Mouse (Mus musculus): ENCODE results near the gene Olfr462. TPM values are rescaled to one million over a fixed set of nuclear protein-coding genes. Genes with fewer than 3 reads are reported as not detected.

Olfr462 gene
- not detected in 2 replicates for polyA plus RNA-seq (2015; fragmentation: Nextera tagmentation; extraction: Ambion mirVana)

DNA sequence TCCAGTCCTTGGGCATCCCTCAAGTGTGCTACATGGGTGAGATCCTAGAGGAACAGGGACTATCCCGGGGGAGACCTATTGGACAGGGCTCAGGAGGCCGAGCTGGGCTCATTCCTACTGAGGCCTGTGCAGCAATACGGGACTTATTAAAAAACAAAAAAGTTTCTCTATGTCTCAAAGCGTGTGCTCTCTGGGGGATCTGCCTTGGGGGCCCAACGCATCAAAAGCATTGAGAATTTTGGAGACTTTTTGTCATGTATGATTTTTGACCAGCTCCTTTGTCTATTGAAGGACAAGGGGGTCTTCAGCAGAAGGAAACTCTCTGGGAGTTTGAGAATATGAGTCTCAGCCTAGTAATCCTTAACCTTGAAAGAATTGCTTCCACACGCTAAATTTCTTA, at the start of gene Olfr462:
Gene Olfr462, minus strand, starts transcription at position 101 of the 400 bp plus-strand sequence.
- WGBS, result 84% methylated on average over 6 of the region's 6 CpGs
- H3K4me3 ChIP-seq (ENCODE audit: low read length), result no peak within 1 kb of the TSS
- no peaks in the 10 kb centered on the region for H3K36me3 ChIP-seq (ENCODE audit: control insufficient read depth, insufficient read depth, low read length)
- no peaks in the 10 kb centered on the region for H3K9me3 ChIP-seq (ENCODE audit: control insufficient read depth, low read length)
- H3K27me3 ChIP-seq (ENCODE audit: control insufficient read depth, insufficient read depth, low read depth, low read length), result no peaks in the 10 kb centered on the region
- H3K4me1 ChIP-seq (replicated peaks; ENCODE audit: control insufficient read depth, insufficient read depth, low read length), result no peaks in the 10 kb centered on the region
- H3K9ac ChIP-seq (ENCODE audit: low read length), result no peak within 1 kb of the TSS
- no peak within 1 kb of the TSS for H3K4me2 ChIP-seq (ENCODE audit: low read depth, low read length)
- no peak within 1 kb of the TSS for H3K27ac ChIP-seq (ENCODE audit: low read length)
- ATAC-seq (ENCODE audit: low read depth), result no peak

DNA sequence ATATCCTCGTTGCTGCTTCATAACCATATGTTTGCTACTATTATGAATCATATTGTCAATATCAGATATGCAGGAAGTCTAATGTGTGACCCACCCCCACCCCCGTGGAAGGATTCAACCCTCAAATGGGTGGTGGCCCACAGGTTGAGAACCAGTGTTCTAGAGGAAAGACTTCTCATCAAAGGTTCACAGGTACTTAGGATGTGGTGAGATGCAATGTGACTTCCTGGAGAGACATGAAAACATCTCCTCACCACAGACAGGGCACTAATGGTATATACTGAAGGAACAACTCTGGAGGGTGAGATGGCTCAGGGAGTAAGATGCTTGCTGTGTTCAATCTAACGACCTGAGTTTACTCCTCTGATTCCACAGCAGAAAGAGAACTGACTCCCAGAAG, 43.4 kb upstream of the Olfr462 start:
- ATAC-seq (ENCODE audit: low read depth), result no peak
- Histone ChIP-seq H3K4me1 (replicated peaks; ENCODE audit: control insufficient read depth, insufficient read depth, low read length) (no peaks in the 10 kb centered on the region), H3K4me2 (ENCODE audit: low read depth, low read length) (no peak overlapping the region), H3K9ac (ENCODE audit: low read length) (no peak overlapping the region), H3K27ac (ENCODE audit: low read length) (no peak overlapping the region), H3K4me3 (ENCODE audit: low read length) (no peak overlapping the region), H3K9me3 (ENCODE audit: control insufficient read depth, low read length) (no peaks in the 10 kb centered on the region), H3K27me3 (ENCODE audit: control insufficient read depth, insufficient read depth, low read depth, low read length) (no peaks in the 10 kb centered on the region), H3K36me3 (ENCODE audit: control insufficient read depth, insufficient read depth, low read length) (no peaks in the 10 kb centered on the region)
- WGBS, result 54% methylated on average over 3 of the region's 3 CpGs

DNA sequence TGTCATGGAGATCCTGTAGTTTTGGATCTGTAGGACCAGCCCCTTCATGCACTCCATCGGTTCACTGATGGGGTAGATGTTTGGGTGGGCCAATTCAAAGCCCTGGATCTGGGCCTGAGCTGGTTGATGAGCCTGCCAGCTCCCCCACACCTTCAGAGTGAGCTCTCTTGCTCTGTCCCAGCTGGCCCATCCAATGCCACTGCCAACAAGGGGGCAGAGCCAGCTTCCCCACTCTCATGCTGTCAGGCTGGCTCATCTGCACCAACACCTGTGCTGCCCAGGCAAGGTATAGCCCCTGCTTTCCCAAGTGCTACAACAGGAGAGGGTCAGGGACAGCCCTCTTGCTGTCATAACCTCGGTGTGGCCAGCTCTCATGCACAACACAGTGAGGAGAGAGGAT, 41.7 kb upstream of the Olfr462 start:
- H3K9me3 ChIP-seq (ENCODE audit: control insufficient read depth, low read length), result no peaks in the 10 kb centered on the region
- H3K9ac ChIP-seq (ENCODE audit: low read length), result no peak overlapping the region
- H3K27ac ChIP-seq (ENCODE audit: low read length), result no peak overlapping the region
- no peak overlapping the region for H3K4me2 ChIP-seq (ENCODE audit: low read depth, low read length)
- ATAC-seq (ENCODE audit: low read depth), result no peak
- no peaks in the 10 kb centered on the region for H3K4me1 ChIP-seq (replicated peaks; ENCODE audit: control insufficient read depth, insufficient read depth, low read length)
- no peaks in the 10 kb centered on the region for H3K36me3 ChIP-seq (ENCODE audit: control insufficient read depth, insufficient read depth, low read length)
- no peak overlapping the region for H3K4me3 ChIP-seq (ENCODE audit: low read length)
- 64% methylated on average over 2 of the region's 2 CpGs for WGBS
- H3K27me3 ChIP-seq (ENCODE audit: control insufficient read depth, insufficient read depth, low read depth, low read length), result no peaks in the 10 kb centered on the region

DNA sequence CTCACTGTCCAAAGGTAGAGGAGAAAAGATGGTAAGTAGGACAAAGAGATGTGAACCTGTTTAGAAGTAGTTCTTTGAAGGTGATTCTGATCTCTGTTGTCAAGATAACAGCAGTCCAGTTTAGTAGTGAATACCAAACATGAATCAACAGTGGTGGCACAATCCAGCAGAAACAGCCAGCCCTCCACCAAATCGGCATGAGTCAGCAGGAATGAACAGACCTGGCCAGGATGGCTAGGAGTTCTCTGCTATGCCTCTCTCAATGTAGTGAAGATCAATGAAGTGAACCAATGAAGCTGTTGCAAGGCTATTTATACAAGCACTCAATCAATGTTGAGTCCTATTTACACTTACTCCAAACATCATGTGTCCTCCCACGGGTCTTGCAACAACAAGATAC, 38.3 kb upstream of the Olfr462 start:
- Histone ChIP-seq H3K36me3 (ENCODE audit: control insufficient read depth, insufficient read depth, low read length) (no peaks in the 10 kb centered on the region), H3K27me3 (ENCODE audit: control insufficient read depth, insufficient read depth, low read depth, low read length) (no peaks in the 10 kb centered on the region), H3K4me1 (replicated peaks; ENCODE audit: control insufficient read depth, insufficient read depth, low read length) (no peaks in the 10 kb centered on the region), H3K4me3 (ENCODE audit: low read length) (no peak overlapping the region), H3K9me3 (ENCODE audit: control insufficient read depth, low read length) (no peaks in the 10 kb centered on the region), H3K27ac (ENCODE audit: low read length) (no peak overlapping the region), H3K4me2 (ENCODE audit: low read depth, low read length) (no peak overlapping the region), H3K9ac (ENCODE audit: low read length) (no peak overlapping the region)
- no peak for ATAC-seq (ENCODE audit: low read depth)
- 76% methylated on average over 2 of the region's 2 CpGs for WGBS

DNA sequence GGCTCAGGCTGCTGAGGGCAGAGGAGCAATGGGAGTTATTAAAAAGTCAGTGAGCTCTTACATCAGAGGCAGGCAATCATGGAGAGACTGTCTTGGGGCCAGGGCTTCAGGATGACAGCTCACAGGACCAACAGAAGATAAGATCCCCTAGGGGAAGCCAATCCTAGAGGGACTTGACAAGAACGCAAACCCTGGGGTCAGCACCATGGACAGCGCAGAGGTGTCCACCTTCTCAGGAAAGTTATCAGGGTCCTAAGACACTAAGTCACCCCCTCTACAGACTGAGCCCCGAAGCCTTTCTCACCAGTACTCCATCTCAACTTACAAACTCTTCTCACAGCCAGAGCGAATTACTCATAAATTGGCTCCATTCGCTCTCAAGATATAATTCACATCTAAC, 28.9 kb upstream of the Olfr462 start, which contains the start of gene Olfr464:
Gene Olfr464, minus strand, starts transcription at position 2 of the 400 bp plus-strand sequence.
- WGBS, result 23% methylated on average over 5 of the region's 5 CpGs
- no peaks in the 10 kb centered on the region for H3K9me3 ChIP-seq (ENCODE audit: control insufficient read depth, low read length)
- no peaks in the 10 kb centered on the region for H3K36me3 ChIP-seq (ENCODE audit: control insufficient read depth, insufficient read depth, low read length)
- no peak within 1 kb of the TSS for H3K4me3 ChIP-seq (ENCODE audit: low read length)
- no peaks in the 10 kb centered on the region for H3K4me1 ChIP-seq (replicated peaks; ENCODE audit: control insufficient read depth, insufficient read depth, low read length)
- H3K4me2 ChIP-seq (ENCODE audit: low read depth, low read length), result no peak within 1 kb of the TSS
- no peak for ATAC-seq (ENCODE audit: low read depth)
- H3K27ac ChIP-seq (ENCODE audit: low read length), result no peak within 1 kb of the TSS
- H3K27me3 ChIP-seq (ENCODE audit: control insufficient read depth, insufficient read depth, low read depth, low read length), result no peaks in the 10 kb centered on the region
- H3K9ac ChIP-seq (ENCODE audit: low read length), result no peak within 1 kb of the TSS

DNA sequence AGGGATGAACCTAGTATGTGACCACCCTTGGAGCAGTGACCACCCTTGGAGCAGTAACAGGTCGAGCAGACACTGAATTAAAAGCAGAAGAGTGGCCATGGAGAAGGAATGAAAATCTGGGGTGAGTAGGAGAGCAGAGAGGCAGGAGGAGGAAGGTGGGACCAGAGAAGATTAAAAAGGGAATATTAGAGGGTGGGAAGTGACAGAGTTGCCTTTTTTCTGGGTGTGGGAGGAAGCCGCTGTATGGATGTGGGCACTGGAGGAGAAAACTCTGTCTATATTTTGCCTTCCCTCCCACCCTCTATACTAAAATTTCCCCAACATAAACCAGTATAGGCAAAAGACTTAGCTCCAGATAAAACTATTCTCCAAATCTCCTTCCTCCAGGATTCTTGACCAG, 28.2 kb upstream of the Olfr462 start:
- no peak overlapping the region for H3K4me3 ChIP-seq (ENCODE audit: low read length)
- H3K4me2 ChIP-seq (ENCODE audit: low read depth, low read length), result no peak overlapping the region

DNA sequence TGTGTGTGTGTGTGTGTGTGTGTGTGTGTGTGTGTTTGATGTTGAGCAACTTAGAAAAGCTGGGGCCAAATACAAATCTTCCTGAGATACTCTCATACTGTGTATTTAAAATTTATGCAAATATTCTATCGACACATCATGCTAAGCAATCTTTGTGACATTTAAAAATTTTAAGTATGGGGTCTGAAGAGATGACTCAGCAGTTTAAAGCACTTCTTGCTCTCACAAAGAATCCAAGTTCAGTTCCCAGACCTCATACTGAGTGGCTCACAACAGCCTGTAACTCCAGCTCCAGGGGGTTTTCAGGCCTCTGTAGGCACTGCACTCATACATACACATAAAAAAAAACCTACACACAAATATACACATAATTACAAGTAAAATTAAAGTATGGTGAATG, 23.9 kb upstream of the Olfr462 start:
- ATAC-seq (ENCODE audit: low read depth), result no peak
- no peaks in the 10 kb centered on the region for H3K27me3 ChIP-seq (ENCODE audit: control insufficient read depth, insufficient read depth, low read depth, low read length)
- H3K4me1 ChIP-seq (replicated peaks; ENCODE audit: control insufficient read depth, insufficient read depth, low read length), result no peaks in the 10 kb centered on the region
- no peak overlapping the region for H3K27ac ChIP-seq (ENCODE audit: low read length)
- whole genome bisulfite sequencing, result 60% methylated on average over 1 of the region's 1 CpGs
- no peak overlapping the region for H3K4me2 ChIP-seq (ENCODE audit: low read depth, low read length)
- H3K9me3 ChIP-seq (ENCODE audit: control insufficient read depth, low read length), result no peaks in the 10 kb centered on the region
- H3K4me3 ChIP-seq (ENCODE audit: low read length), result no peak overlapping the region
- H3K9ac ChIP-seq (ENCODE audit: low read length), result no peak overlapping the region
- H3K36me3 ChIP-seq (ENCODE audit: control insufficient read depth, insufficient read depth, low read length), result no peaks in the 10 kb centered on the region

More for the DNA sequence above, 28.2 kb upstream of the Olfr462 start:
- H3K9me3 ChIP-seq (ENCODE audit: control insufficient read depth, low read length), result no peaks in the 10 kb centered on the region
- H3K27me3 ChIP-seq (ENCODE audit: control insufficient read depth, insufficient read depth, low read depth, low read length), result no peaks in the 10 kb centered on the region
- no peak overlapping the region for H3K27ac ChIP-seq (ENCODE audit: low read length)
- WGBS, result 58% methylated on average over 2 of the region's 2 CpGs
- H3K9ac ChIP-seq (ENCODE audit: low read length), result no peak overlapping the region
- no peak for ATAC-seq (ENCODE audit: low read depth)
- no peaks in the 10 kb centered on the region for H3K4me1 ChIP-seq (replicated peaks; ENCODE audit: control insufficient read depth, insufficient read depth, low read length)
- no peaks in the 10 kb centered on the region for H3K36me3 ChIP-seq (ENCODE audit: control insufficient read depth, insufficient read depth, low read length)

DNA sequence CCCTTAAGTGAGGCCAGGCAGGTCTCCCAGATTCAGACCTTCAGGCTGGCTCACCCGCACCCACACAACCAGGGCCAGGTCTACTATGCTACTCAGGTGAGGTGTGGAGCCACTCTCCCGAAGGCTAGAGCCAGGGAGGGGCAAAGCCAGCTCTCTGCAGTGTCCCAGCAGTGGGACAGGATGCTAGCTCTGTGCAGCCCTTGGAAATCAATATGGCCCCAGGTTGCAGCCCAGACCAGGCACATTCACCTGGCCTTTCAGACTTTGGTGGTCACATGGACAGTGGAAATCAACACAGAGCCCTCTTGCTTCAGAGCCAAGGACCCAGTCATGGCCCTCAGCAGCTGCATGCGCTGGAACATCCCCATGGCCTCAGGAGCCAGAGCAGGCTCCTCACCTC, 12.3 kb upstream of the Olfr462 start:
- ATAC-seq (ENCODE audit: low read depth), result no peak
- no peaks in the 10 kb centered on the region for H3K9me3 ChIP-seq (ENCODE audit: control insufficient read depth, low read length)
- 61% methylated on average over 3 of the region's 3 CpGs for WGBS
- H3K27me3 ChIP-seq (ENCODE audit: control insufficient read depth, insufficient read depth, low read depth, low read length), result no peaks in the 10 kb centered on the region
- H3K4me1 ChIP-seq (replicated peaks; ENCODE audit: control insufficient read depth, insufficient read depth, low read length), result no peaks in the 10 kb centered on the region
- no peak overlapping the region for H3K4me3 ChIP-seq (ENCODE audit: low read length)
- H3K4me2 ChIP-seq (ENCODE audit: low read depth, low read length), result no peak overlapping the region
- H3K27ac ChIP-seq (ENCODE audit: low read length), result no peak overlapping the region
- no peak overlapping the region for H3K9ac ChIP-seq (ENCODE audit: low read length)
- H3K36me3 ChIP-seq (ENCODE audit: control insufficient read depth, insufficient read depth, low read length), result no peaks in the 10 kb centered on the region

DNA sequence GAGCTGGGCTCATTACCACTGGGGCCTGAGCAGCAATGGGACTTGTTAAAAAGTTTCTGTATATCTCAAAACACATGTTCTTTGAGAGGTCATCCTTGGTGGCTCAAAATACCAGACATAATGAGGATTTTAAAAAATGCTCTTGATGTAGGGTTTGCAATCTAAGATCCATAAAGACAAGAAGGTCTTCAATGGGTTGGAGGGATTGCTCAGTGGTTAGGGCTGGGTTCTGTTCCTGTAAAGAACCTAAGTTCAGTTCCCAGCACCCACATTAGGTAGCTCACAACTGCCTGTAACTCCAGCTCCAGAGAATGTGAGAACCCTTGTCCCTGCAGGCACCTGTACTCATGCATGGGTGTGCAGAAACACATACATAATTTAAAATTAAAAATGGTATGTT, 5.2 kb upstream of the Olfr462 start, which contains the start of gene Olfr463:
Gene Olfr463, minus strand, starts transcription at position 101 of the 400 bp plus-strand sequence.
- no peak within 1 kb of the TSS for H3K4me3 ChIP-seq (ENCODE audit: low read length)
- H3K27me3 ChIP-seq (ENCODE audit: control insufficient read depth, insufficient read depth, low read depth, low read length), result no peaks in the 10 kb centered on the region
- H3K27ac ChIP-seq (ENCODE audit: low read length), result no peak within 1 kb of the TSS
- H3K36me3 ChIP-seq (ENCODE audit: control insufficient read depth, insufficient read depth, low read length), result no peaks in the 10 kb centered on the region
- no peak within 1 kb of the TSS for H3K9ac ChIP-seq (ENCODE audit: low read length)
- H3K9me3 ChIP-seq (ENCODE audit: control insufficient read depth, low read length), result no peaks in the 10 kb centered on the region
- no peaks in the 10 kb centered on the region for H3K4me1 ChIP-seq (replicated peaks; ENCODE audit: control insufficient read depth, insufficient read depth, low read length)
- ATAC-seq (ENCODE audit: low read depth), result no peak
- no peak within 1 kb of the TSS for H3K4me2 ChIP-seq (ENCODE audit: low read depth, low read length)

DNA sequence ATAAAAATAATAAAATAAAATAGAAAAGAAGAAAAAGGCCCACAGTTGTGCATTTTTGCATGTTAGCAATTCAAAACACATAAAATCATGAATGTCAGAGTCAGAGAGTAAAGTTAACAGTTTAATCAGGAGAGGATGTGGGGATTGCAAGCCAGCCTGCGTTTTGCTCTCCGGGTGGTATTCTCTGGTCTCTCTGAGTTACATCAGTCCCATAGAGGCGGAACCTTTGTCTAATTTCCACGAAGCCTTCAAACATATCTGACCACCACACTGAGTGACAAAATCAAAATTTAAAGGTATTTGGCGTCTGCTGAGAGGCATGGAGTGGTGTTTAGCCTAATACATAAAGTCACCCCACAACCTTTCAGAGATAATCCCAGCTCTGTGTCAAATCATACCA, 7.2 kb downstream of the Olfr462 start:
- Histone ChIP-seq H3K27me3 (ENCODE audit: control insufficient read depth, insufficient read depth, low read depth, low read length) (no peaks in the 10 kb centered on the region), H3K4me1 (replicated peaks; ENCODE audit: control insufficient read depth, insufficient read depth, low read length) (no peaks in the 10 kb centered on the region), H3K27ac (ENCODE audit: low read length) (no peak overlapping the region), H3K4me2 (ENCODE audit: low read depth, low read length) (no peak overlapping the region), H3K36me3 (ENCODE audit: control insufficient read depth, insufficient read depth, low read length) (no peaks in the 10 kb centered on the region), H3K9me3 (ENCODE audit: control insufficient read depth, low read length) (no peaks in the 10 kb centered on the region), H3K4me3 (ENCODE audit: low read length) (no peak overlapping the region), H3K9ac (ENCODE audit: low read length) (no peak overlapping the region)
- ATAC-seq (ENCODE audit: low read depth), result no peak
- 70% methylated on average over 5 of the region's 5 CpGs for whole genome bisulfite sequencing
